Mouse (Mus musculus) layer of hippocampus, adult 2 months (tissue): Measurements from ENCODE around the gene Kcnk6. TPM values are rescaled to one million over a fixed set of nuclear protein-coding genes. Genes with fewer than 3 reads are reported as not detected.
A peak's percentile ranks its signal among the peaks of the same experiment; 100 is the strongest.
"Not testable (repeated sequence)": the region's sequence is repeated elsewhere in the genome, so short reads cannot be mapped to it uniquely, and the experiment has no call there.

ENCODE experiments used
- DNase-seq, 2 experiments: peaks; one replicate each; pipeline ENCODE4 v3.0.0; 2022; ENCODE audit warnings: low spot score in 2 of 2
- H3K27ac ChIP-seq: fragments of 200-600 bp; 2 replicates; pipeline ENCODE4 v1.8.1; 2022
- H3K4me3 ChIP-seq: fragments of 200-600 bp; 2 replicates; pipeline ENCODE4 v1.8.1; 2022; ENCODE audit warnings: mild to moderate bottlenecking
- CTCF ChIP-seq: fragments of 200-600 bp; conservative IDR thresholded peaks from 2 replicates; pipeline ENCODE4 v1.8.1; 2022; ENCODE audit warnings: antibody characterized with exemption, mild to moderate bottlenecking, moderate library complexity
- total RNA-seq, 2 experiments: library from RNA; stranded (reverse); gene quantifications; 2 replicates each; pipeline ENCODE4 v1.2.3; 2021

Kcnk6 gene
- total RNA-seq, 2 experiments from 2014 or later = 2.2 to 2.4 TPM

GRCm38 (mm10) chr7:29236593-29236992 lies 4.3 kb upstream of the Kcnk6 start:
- Histone ChIP-seq H3K4me3 (no peak overlapping the region), H3K27ac (no peak overlapping the region)
- DNase-seq = no peak
- TF ChIP-seq CTCF = no peak

GRCm38 (mm10) chr7:29234661-29235060 lies 2.3 kb upstream of the Kcnk6 start:
- Histone ChIP-seq H3K4me3 (no peak overlapping the region), H3K27ac (no peak overlapping the region)
- TF ChIP-seq CTCF = peak; percentile 67
- DNase-seq = no peak

- TF ChIP-seq CTCF = no peak
- H3K27ac ChIP-seq = no peak overlapping the region; the same call in 1 of the 2 replicates
- no peak overlapping the region for H3K4me3 ChIP-seq
- DNase-seq = peak; percentile 32 to 42
These were observed 1.4 kb upstream of the Kcnk6 start for GRCm38 (mm10) chr7:29233745-29234144.

- no peak for DNase-seq
- Histone ChIP-seq H3K4me3 (peak overlapping the region; percentile 59; the same call in 1 of the 2 replicates), H3K27ac (peak overlapping the region; percentile 78)
- no peak for TF ChIP-seq CTCF
These were observed 798 bp downstream of the Kcnk6 start for GRCm38 (mm10) chr7:29231517-29231916.

- H3K27ac ChIP-seq = no peak overlapping the region
- DNase-seq = no peak
- no peak for TF ChIP-seq CTCF
- no peak overlapping the region for H3K4me3 ChIP-seq
These were observed 1.8 kb downstream of the Kcnk6 start for GRCm38 (mm10) chr7:29230560-29230959.

GRCm38 (mm10) chr7:29228202-29228601 lies 4.1 kb downstream of the Kcnk6 start:
- Histone ChIP-seq H3K4me3 (no peak overlapping the region), H3K27ac (no peak overlapping the region)
- TF ChIP-seq CTCF = no peak
- no peak for DNase-seq

GRCm38 (mm10) chr7:29225520-29225919 lies 6.8 kb downstream of the Kcnk6 start:
- H3K27ac ChIP-seq = 0 out of 2 replicates have a peak overlapping the region, but pooled peaks have one; percentile 39

GRCm38 (mm10) chr7:29224756-29225394 lies 7.4 kb downstream of the Kcnk6 start:
- Histone ChIP-seq H3K27ac (0 out of 2 replicates have a peak overlapping the region, but pooled peaks have one; percentile 39), H3K4me3 (no peak overlapping the region; the same call in 1 of the 2 replicates)
- peak in 1 of 2 experiments; percentile 17 for DNase-seq
- no peak for TF ChIP-seq CTCF

More at GRCm38 (mm10) chr7:29225520-29225919, 6.8 kb downstream of the Kcnk6 start:
- no peak overlapping the region; the same call in 1 of the 2 replicates for H3K4me3 ChIP-seq
- TF ChIP-seq CTCF = no peak
- DNase-seq = no peak

- no peak for TF ChIP-seq CTCF
- no peak overlapping the region for H3K27ac ChIP-seq
- no peak overlapping the region for H3K4me3 ChIP-seq
- no peak for DNase-seq
These were observed 17.5 kb downstream of the Kcnk6 start for GRCm38 (mm10) chr7:29214846-29215245.

- Histone ChIP-seq H3K4me3 (no peak overlapping the region), H3K27ac (no peak overlapping the region)
- TF ChIP-seq CTCF = no peak
- DNase-seq = no peak
These were observed 18.1 kb downstream of the Kcnk6 start for GRCm38 (mm10) chr7:29214236-29214635.

GRCm38 (mm10) chr7:29213675-29214082 lies 18.6 kb downstream of the Kcnk6 start, which contains the start of gene Catsperg1:
Gene Catsperg1, minus strand, starts transcription at chr7:29214035.
- TF ChIP-seq CTCF = no peak
- no peak within 1 kb of the TSS for H3K27ac ChIP-seq
- no peak for DNase-seq
- H3K4me3 ChIP-seq = no peak within 1 kb of the TSS; the same call in 1 of the 2 replicates

- not testable (repeated sequence) for H3K27ac ChIP-seq, H3K4me3 ChIP-seq, DNase-seq
These were observed 19.3 kb downstream of the Kcnk6 start for GRCm38 (mm10) chr7:29212775-29213560.

GRCm38 (mm10) chr7:29212199-29212765 lies 20.0 kb downstream of the Kcnk6 start:
- Histone ChIP-seq H3K4me3 (no peak overlapping the region), H3K27ac (no peak overlapping the region)
- TF ChIP-seq CTCF = no peak
- DNase-seq = no peak
